Mouse (Mus musculus): ENCODE results near the gene Gm49340. TPM values are rescaled to one million over a fixed set of nuclear protein-coding genes. Genes with fewer than 3 reads are reported as not detected.

Gm49340 gene
- polyA plus RNA-seq (2015; fragmentation: Illumina TruSeq; extraction: RNeasy Lipid Tissue Mini Kit (QIAGEN cat#74804); ENCODE audit: low read depth, low replicate concordance), result not detected

GRCm38 (mm10) chr11:73329442-73329841 is at the start of gene Gm49340, which contains the start of the genes Aspa and Spata22:
Gene Gm49340, plus strand, starts transcription at chr11:73329741.
Gene Aspa, minus strand, starts transcription at chr11:73329596.
Gene Spata22, plus strand, starts transcription at chr11:73329741.

GRCm38 (mm10) chr11:73350483-73350882 is 20.9 kb downstream of the Gm49340 start, which contains the start of gene Olfr20:
Gene Olfr20, plus strand, starts transcription at chr11:73350783.

GRCm38 (mm10) chr11:73370946-73371345 is 41.4 kb downstream of the Gm49340 start, which contains the start of gene Olfr376:
Gene Olfr376, plus strand, starts transcription at chr11:73371246.

GRCm38 (mm10) chr11:73399514-73399913 is 70.0 kb downstream of the Gm49340 start, which contains the start of gene Olfr1:
Gene Olfr1, minus strand, starts transcription at chr11:73399614.

Other genes with a start within 250 kb of the Gm49340 start
- 0.22 TPM for gene Itgae, start 239.2 kb upstream of the Gm49340 start, polyA plus RNA-seq (2015; fragmentation: Illumina TruSeq; extraction: RNeasy Lipid Tissue Mini Kit (QIAGEN cat#74804); ENCODE audit: low read depth, low replicate concordance)
- gene Haspin, start 191.4 kb upstream of the Gm49340 start, polyA plus RNA-seq (2015; fragmentation: Illumina TruSeq; extraction: RNeasy Lipid Tissue Mini Kit (QIAGEN cat#74804); ENCODE audit: low read depth, low replicate concordance), result 0.15 TPM
- gene P2rx5, start 169.3 kb upstream of the Gm49340 start, polyA plus RNA-seq (2015; fragmentation: Illumina TruSeq; extraction: RNeasy Lipid Tissue Mini Kit (QIAGEN cat#74804); ENCODE audit: low read depth, low replicate concordance), result 1.4 TPM
- 66.8 TPM for gene Emc6, start 152.7 kb upstream of the Gm49340 start, polyA plus RNA-seq (2015; fragmentation: Illumina TruSeq; extraction: RNeasy Lipid Tissue Mini Kit (QIAGEN cat#74804); ENCODE audit: low read depth, low replicate concordance)
- 17.3 TPM for gene Tax1bp3, start 152.7 kb upstream of the Gm49340 start, polyA plus RNA-seq (2015; fragmentation: Illumina TruSeq; extraction: RNeasy Lipid Tissue Mini Kit (QIAGEN cat#74804); ENCODE audit: low read depth, low replicate concordance)
- 14.1 TPM for gene Ctns, start 130.7 kb upstream of the Gm49340 start, polyA plus RNA-seq (2015; fragmentation: Illumina TruSeq; extraction: RNeasy Lipid Tissue Mini Kit (QIAGEN cat#74804); ENCODE audit: low read depth, low replicate concordance)
- gene Shpk, start 130.3 kb upstream of the Gm49340 start, polyA plus RNA-seq (2015; fragmentation: Illumina TruSeq; extraction: RNeasy Lipid Tissue Mini Kit (QIAGEN cat#74804); ENCODE audit: low read depth, low replicate concordance), result 3.3 TPM
- gene Trpv1, start 95.4 kb upstream of the Gm49340 start, polyA plus RNA-seq (2015; fragmentation: Illumina TruSeq; extraction: RNeasy Lipid Tissue Mini Kit (QIAGEN cat#74804); ENCODE audit: low read depth, low replicate concordance), result 0.21 TPM
- gene Trpv3, start 62.4 kb upstream of the Gm49340 start, polyA plus RNA-seq (2015; fragmentation: Illumina TruSeq; extraction: RNeasy Lipid Tissue Mini Kit (QIAGEN cat#74804); ENCODE audit: low read depth, low replicate concordance), result 0.49 TPM
- 53.5 TPM for gene Aspa, start 145 bp upstream of the Gm49340 start, polyA plus RNA-seq (2015; fragmentation: Illumina TruSeq; extraction: RNeasy Lipid Tissue Mini Kit (QIAGEN cat#74804); ENCODE audit: low read depth, low replicate concordance)
- gene Spata22, start within 50 bp of the Gm49340 start, polyA plus RNA-seq (2015; fragmentation: Illumina TruSeq; extraction: RNeasy Lipid Tissue Mini Kit (QIAGEN cat#74804); ENCODE audit: low read depth, low replicate concordance), result not detected
- gene Olfr20, start 21.0 kb downstream of the Gm49340 start, polyA plus RNA-seq (2015; fragmentation: Illumina TruSeq; extraction: RNeasy Lipid Tissue Mini Kit (QIAGEN cat#74804); ENCODE audit: low read depth, low replicate concordance), result not detected
- gene Olfr376, start 41.5 kb downstream of the Gm49340 start, polyA plus RNA-seq (2015; fragmentation: Illumina TruSeq; extraction: RNeasy Lipid Tissue Mini Kit (QIAGEN cat#74804); ENCODE audit: low read depth, low replicate concordance), result not detected
- not detected for gene Olfr1, start 69.9 kb downstream of the Gm49340 start, polyA plus RNA-seq (2015; fragmentation: Illumina TruSeq; extraction: RNeasy Lipid Tissue Mini Kit (QIAGEN cat#74804); ENCODE audit: low read depth, low replicate concordance)
- gene Olfr378, start 98.7 kb downstream of the Gm49340 start, polyA plus RNA-seq (2015; fragmentation: Illumina TruSeq; extraction: RNeasy Lipid Tissue Mini Kit (QIAGEN cat#74804); ENCODE audit: low read depth, low replicate concordance), result not detected
- not detected for gene Olfr380, start 127.8 kb downstream of the Gm49340 start, polyA plus RNA-seq (2015; fragmentation: Illumina TruSeq; extraction: RNeasy Lipid Tissue Mini Kit (QIAGEN cat#74804); ENCODE audit: low read depth, low replicate concordance)
- not detected for gene Olfr381, start 161.9 kb downstream of the Gm49340 start, polyA plus RNA-seq (2015; fragmentation: Illumina TruSeq; extraction: RNeasy Lipid Tissue Mini Kit (QIAGEN cat#74804); ENCODE audit: low read depth, low replicate concordance)
- gene Olfr382, start 187.5 kb downstream of the Gm49340 start, polyA plus RNA-seq (2015; fragmentation: Illumina TruSeq; extraction: RNeasy Lipid Tissue Mini Kit (QIAGEN cat#74804); ENCODE audit: low read depth, low replicate concordance), result not detected